Mouse (Mus musculus) olfactory bulb, adult 2 months (tissue): ENCODE results near the gene Slc2a5.

Source experiments
- CTCF ChIP-seq: fragments of 200-500 bp; IDR thresholded peaks from 2 replicates; pipeline ENCODE4 v1.5.1; 2012; ENCODE audit warnings: low read depth, mild to moderate bottlenecking, low read length, moderate library complexity; ENCODE audit not compliant: insufficient read depth
- POLR2A ChIP-seq: fragments of 200-500 bp; IDR thresholded peaks from 2 replicates; pipeline ENCODE4 v1.6.1; 2012; ENCODE audit warnings: mild to moderate bottlenecking, low read depth, low read length, moderate library complexity; ENCODE audit not compliant: insufficient read depth

DNA sequence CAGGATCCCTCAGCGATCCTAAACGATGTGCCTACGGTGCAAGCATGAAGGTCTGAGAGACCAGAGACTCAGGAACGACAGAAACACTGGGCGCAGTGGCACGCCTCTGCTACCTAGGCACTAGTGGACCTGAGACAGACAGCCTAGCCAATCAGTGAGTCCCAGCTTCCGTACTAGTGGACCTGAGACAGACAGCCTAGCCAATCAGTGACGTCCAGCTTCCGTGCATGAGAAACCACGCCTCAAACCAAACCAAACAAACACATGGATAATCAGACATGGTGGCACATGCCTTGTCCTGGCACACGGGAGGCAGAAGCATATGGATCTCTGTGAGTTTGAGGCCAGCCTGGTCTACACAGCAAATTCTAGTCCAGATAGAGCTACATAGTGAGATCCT, 69.2 kb downstream of the Slc2a5 start:
- TF ChIP-seq CTCF (no peak), POLR2A (no peak)
